Mouse (Mus musculus): ENCODE measurements around the gene Chchd5.

Chchd5 gene

DNA sequence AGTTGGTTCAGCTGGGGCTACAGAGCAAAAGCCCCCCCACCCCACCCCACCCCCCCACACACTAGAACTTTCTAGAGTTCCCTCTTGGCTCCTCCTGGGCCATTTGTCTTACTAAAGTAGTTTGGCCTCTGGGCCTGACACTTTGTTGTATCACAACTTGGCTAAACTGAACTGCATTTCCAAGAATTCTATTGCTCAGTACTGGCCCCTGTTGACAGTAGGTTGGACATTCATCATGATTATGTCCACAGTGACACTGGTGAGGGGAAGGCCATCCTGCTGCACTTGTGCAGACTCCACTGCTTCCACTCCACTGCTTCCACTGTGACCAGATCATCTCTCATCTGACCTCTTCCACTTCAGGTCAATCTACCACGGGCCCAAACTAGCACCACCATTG, 23.3 kb downstream of the Chchd5 start:
- DNase-seq (ENCODE audit: low read depth, low spot score) = no peak

DNA sequence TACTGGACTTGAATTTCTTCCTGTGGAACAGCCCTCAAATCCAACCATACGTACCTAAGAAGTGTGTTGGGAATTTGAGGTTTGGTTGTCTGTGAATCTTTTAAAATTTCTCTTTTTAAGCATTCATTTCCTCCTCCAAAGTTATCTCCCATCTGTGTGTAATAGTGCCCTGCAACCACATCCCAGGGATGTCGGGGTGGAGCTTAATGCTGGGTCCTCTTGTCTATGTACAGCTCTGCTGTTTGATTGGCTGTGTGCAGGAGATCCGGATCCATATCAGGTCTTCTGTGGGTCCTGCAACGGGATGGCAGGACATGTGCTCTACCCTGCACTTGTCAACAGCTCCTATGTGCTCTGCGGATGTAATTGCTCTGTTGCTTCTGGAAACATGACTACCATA, 35.3 kb downstream of the Chchd5 start:
- DNase-seq (ENCODE audit: low read depth, low spot score) = no peak

DNA sequence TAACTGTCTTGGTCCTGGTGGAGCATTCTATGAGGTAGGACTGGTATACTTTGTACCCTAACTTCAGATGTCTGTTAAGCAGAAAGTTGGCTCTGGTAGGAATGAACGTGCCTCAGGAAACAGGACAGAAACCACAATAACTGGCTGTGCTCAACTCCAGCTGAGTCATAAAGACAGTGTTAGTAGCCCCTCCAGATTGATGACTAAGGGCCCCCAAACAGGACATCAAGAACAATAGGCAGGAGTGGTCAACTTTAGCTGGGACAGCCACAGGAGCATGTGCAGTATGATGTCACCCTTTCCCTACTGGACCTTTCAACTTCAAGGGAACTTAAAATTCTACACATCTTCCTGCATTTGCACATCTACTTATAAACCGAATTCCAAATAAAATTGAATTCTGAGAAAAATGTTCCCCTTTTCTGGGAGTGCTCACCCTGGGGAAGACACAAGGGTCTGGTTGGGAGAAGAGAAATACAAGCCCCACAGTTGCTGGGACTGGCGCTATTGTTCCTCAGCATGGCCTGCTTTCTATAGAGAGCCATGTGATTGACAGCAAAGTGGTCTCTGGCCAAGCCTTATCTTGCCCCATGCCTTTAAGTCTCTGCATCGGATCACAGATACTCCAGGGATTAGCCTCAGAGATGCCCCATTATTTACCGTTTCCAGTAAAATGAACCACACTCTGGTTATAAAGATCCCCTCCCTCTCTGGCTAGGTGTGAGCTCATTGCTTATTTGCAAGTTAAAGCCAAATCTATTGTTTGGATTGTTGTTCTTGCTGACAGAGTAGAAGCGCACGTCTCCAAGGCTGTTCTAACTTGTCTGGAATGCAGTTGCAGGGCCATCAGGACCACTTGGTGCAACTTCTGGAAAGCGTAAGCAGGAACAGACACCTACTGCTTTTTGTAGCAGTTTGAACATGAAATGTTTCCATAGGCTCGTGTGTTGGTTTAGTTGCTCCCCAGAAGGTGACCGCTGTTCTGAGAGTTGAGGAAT, 37.3 kb downstream of the Chchd5 start:
- no peak for DNase-seq (ENCODE audit: low read depth, low spot score)

DNA sequence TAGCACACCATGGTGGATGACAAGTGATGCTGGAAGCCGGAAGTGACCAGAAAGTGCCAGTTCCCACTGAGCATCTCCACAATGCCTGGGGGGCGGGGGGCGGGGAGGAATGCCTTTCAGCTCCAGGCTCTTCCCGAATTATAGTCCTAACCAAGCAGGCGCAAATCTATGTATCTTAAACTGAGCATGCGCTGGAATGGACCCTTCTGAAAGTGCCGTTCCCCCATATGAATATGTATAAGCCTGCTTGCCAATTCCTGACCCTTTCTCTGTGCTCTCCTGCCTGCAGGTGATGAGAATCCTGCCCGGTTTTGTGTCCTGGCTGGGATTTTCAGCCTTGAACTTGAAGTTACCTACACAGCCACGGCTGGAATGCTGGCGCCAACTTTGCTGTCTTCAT, 43.9 kb downstream of the Chchd5 start:
- no peak for DNase-seq (ENCODE audit: low read depth, low spot score)

DNA sequence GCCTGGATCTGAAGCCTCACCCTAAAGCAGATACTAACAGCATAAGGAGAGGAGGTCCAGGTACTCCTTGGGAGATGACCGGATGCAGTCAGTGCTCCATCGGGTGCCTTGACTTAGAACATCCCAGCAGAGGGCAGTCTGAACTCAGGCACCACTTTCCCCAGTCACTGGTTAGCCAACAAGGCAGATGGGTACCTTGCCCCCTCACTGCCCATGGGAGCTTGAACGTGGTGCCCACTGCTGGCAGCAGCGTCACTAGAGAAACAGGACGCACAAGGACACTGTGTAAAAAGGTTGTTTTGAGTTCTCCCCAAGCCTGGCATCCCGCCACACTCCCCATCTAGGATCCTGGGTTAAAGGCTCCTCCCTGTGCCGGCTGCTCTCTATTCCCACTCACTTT, 45.0 kb downstream of the Chchd5 start:
- DNase-seq (ENCODE audit: low read depth, low spot score) = no peak

DNA sequence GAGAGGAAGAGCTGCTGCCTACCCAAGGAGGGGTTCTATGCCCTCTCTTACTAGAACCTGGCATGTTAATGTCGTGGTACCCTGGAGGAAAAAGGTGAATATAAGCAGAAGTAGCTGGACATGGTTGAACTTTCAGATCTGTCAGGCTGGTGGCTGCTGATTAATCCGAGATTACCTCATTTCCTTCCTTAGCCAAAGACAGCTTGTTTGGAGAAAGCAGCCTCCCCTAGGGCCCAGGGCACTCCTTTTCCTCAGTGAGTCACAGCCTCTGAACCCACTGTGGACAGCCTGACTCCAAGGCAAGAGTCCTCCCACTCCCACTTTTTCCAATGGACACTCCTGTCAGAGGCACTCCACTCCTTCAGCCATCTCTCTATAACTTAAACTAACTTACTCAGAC, 46.1 kb downstream of the Chchd5 start:
- no peak for DNase-seq (ENCODE audit: low read depth, low spot score)

DNA sequence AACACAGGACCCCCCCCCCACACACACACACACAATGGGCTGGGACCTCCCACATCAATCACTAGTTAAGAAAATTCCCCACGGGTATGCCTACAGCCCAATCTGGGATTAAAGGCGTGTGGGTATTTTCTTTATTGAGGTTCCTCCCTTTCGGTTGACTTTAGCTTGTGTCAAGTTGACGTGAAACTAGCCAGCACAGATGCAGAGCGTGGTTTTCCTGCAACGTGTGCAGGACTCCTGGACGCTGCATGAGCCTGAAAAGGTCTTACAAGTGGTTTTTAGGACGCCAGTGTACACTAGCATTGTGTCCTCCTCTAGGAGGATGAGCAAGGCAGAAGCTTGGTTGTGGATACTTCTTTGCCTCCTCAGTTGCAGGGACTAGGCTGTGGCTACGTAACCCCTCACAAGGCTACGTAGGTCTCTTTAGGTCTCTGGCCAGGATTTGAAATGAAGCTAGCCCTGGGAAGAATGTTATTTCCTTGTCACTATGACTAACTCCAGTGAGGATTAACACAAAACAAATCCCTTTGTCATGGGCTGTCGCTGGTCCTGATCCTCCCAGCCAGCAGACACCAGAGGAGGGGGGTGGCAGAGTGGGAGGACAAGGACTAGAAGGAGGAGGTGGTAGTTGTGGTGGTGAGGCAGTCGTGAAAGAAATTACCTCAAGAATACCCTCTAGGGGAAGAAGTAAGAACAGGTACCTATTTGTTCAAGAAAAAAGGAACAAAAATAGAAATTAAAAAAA, 47.3 kb downstream of the Chchd5 start:
- no peak for DNase-seq (ENCODE audit: low read depth, low spot score)

DNA sequence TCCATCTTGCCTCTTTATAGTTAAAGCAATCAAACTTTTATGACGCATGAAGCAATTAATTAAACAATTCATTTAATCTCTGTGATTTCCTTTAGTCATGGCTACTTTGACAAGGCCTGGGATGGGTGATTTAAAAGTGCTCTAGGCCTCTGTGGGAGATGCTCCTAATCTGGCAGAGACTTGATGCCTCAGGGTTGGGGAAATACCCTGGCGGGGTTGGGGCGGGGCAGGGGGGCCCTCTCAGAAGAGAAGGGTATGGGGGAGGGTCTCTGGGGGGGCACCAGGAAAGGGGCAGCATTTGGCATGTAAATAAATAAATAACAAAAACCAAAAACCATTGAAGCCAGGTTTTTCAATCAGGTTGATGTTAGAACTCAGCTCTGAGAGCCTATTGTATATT, 48.2 kb downstream of the Chchd5 start:
- DNase-seq (ENCODE audit: low read depth, low spot score) = no peak

DNA sequence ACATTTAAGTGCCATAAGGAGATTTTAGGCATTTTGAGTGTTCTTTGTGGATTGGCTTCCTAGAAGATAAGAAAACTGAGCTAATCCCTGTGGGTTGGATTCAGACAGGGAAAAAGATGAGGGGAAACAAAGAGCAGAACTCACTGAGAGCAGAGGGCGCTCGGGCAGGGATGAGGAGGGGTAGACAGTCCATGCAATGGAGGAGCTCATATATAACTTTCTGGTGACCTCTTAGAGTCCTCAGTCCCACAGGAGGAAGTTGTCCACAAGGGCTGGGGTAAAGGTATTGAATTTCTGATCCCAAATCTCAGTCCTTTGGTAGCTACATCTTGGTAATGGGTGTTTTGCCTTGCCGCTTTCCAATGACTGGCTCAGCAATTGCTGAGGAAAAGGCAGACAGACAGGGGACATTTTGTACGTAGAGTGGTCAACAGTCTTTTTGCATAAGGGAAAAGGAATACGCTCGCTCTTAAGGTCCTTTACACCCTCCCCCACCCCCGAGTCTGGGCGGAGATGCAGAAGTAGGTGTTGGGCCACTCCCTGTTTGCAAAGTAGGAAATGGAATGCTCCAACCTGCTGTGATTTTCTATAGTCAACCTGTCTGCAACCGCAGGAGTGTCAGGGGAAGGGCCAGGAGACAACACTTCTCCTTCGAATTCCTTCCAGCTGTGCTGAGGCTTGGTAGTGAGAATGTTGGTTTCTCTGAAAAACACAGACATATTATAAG, 48.8 kb downstream of the Chchd5 start:
- DNase-seq (ENCODE audit: low read depth, low spot score) = no peak

DNA sequence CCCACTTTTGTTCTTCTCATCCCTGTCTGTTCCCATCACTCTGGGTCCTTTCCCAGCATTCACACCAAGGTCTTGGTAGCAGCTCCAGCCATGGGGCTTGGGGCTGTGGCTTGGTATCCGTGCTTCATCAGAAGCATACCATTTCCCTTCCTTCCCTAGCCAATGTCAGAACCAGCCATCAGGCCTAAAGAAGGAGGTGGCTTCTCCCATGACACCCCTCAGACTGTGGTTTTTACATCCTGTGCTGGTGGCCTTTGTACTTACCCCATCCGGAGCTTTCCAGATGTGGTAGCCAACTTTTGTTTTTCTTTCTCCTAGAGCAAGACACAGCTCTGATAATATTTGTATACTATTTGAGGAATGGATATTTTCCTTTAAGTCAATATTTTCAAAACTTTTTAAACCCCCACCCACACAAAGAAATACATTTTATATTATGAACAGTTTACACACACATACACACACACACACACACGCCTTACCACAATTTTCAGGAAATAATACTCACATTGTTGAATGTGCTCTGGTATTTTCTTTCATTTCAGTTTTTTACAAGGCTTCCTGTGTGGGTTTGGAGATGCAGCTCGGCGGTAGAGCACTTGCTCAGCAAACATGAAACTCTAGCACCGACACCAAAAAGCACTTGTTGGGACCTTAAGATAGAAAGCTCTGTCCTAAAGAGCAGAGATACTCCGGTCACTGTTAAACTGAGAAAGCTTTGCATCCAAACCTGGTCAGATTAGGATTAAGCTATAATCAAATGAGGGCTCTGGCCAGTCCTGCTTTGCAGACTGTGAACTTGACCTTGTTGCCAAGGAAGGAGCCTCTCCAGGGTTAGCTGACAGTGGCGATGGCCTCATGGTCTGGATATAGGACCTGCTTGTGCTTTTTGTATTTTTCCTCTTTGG, 50.7 kb downstream of the Chchd5 start:
- no peak for DNase-seq (ENCODE audit: low read depth, low spot score)

DNA sequence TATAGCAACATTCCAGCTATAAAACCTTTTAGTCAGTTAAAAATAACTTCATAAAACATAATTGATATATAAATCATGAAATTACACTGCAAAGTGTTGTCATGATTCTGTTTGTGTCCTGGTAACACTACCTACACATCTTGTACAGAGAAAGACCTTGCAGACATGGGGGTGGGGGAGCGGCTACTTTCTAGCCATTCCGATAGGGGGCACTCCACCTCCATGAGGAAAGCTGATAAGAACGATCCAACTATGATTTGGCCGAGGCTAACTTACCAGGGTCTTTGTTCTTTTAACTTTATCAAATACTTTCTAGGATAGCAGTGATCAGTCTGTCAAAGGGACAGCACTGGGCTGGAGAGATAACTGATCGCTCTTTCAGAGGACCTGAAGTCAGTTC, 52.0 kb downstream of the Chchd5 start:
- DNase-seq (ENCODE audit: low read depth, low spot score) = no peak

DNA sequence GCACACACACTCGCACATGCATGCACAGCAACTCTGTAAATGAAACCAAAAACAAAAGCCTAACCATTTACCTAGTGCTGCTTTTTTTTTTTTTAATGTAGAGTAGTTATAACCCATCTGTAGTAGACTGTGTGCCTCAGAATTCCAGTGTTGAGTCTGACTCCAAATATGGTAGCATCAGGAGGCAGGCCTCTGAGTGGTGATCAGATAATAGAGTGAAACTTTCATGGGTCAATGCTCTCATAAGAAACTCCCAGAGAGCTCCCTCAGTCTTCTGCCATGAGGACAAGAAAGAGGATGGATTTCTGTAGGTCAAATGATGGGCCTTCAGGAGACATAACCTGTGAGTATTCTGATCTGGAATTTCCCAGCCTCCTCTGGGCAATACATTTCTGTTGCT, 52.9 kb downstream of the Chchd5 start:
- DNase-seq (ENCODE audit: low read depth, low spot score) = no peak

DNA sequence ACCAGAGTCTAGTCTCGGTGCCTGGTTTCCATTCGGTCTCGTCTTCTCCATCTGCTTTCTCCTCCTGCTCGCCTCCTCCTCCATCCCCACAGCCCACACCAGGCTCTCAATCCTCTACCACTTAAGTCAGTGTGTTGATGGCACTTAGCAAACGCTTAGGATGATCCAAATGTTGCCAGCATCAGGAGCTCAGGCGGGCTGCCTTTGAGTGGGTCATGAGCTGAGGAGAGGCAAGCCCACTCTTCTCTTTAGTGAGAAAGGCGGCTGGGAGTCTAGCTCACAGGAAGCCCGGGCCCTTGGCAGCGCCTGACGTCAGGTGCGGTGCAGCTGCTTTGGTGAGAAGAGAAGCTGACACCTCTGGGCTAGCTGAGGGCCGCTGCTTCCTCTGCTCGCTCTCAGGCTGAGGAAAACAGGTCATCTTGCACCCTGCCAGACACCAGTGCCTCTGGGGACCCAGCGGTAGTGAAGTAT, 54.1 kb downstream of the Chchd5 start:
- no peak for DNase-seq (ENCODE audit: low read depth, low spot score)
